Mouse (Mus musculus): Measurements from ENCODE around the gene Arnt2. TPM values are rescaled to one million over a fixed set of nuclear protein-coding genes. Genes with fewer than 3 reads are reported as not detected.

The Arnt2 gene
- polyA plus RNA-seq, 1 experiment from 2014 or later: 30.1 TPM

- peaks cover 6% of the 10 kb centered on the region; the same call in 1 of the 2 replicates for H3K4me1 ChIP-seq (replicated peaks)
- no peaks in the 10 kb centered on the region for H3K27me3 ChIP-seq (ENCODE audit: insufficient read depth, poor library complexity, severe bottlenecking)
- peaks cover 38% of the 10 kb centered on the region for H3K36me3 ChIP-seq
- H3K27ac ChIP-seq: no peak overlapping the region
- no peak for DNase-seq (ENCODE audit: low spot score)
- WGBS: 84% methylated on average over 2 of the region's 2 CpGs
- no peaks in the 10 kb centered on the region for H3K9me3 ChIP-seq
- H3K4me3 ChIP-seq: no peak overlapping the region
Measured at GRCm38 (mm10) chr7:84246093-84246492, 163.9 kb downstream of the Arnt2 start.

GRCm38 (mm10) chr7:84240406-84240805 lies 169.6 kb downstream of the Arnt2 start:
- Histone ChIP-seq H3K9me3 (no peaks in the 10 kb centered on the region), H3K4me3 (no peak overlapping the region), H3K4me1 (replicated peaks) (no peaks in the 10 kb centered on the region), H3K27me3 (ENCODE audit: insufficient read depth, poor library complexity, severe bottlenecking) (no peaks in the 10 kb centered on the region), H3K36me3 (no peaks in the 10 kb centered on the region), H3K27ac (no peak overlapping the region)
- no peak for DNase-seq (ENCODE audit: low spot score)
- WGBS: 86% methylated on average over 3 of the region's 3 CpGs

- DNase-seq (ENCODE audit: low spot score): no peak
- H3K36me3 ChIP-seq: no peaks in the 10 kb centered on the region
- no peak overlapping the region; the same call in 1 of the 2 replicates for H3K27ac ChIP-seq
- no peaks in the 10 kb centered on the region for H3K27me3 ChIP-seq (ENCODE audit: insufficient read depth, poor library complexity, severe bottlenecking)
- no peak overlapping the region for H3K4me3 ChIP-seq
- no peaks in the 10 kb centered on the region for H3K9me3 ChIP-seq
- 67% methylated on average over 4 of the region's 4 CpGs for WGBS
- H3K4me1 ChIP-seq (replicated peaks): no peaks in the 10 kb centered on the region
Measured at GRCm38 (mm10) chr7:84237655-84238054, 172.3 kb downstream of the Arnt2 start.

GRCm38 (mm10) chr7:84231396-84231795 lies 178.6 kb downstream of the Arnt2 start:
- H3K4me3 ChIP-seq: no peak overlapping the region
- no peaks in the 10 kb centered on the region for H3K9me3 ChIP-seq
- 70% methylated on average over 4 of the region's 4 CpGs for WGBS
- DNase-seq (ENCODE audit: low spot score): no peak
- H3K27me3 ChIP-seq (ENCODE audit: insufficient read depth, poor library complexity, severe bottlenecking): no peaks in the 10 kb centered on the region
- no peaks in the 10 kb centered on the region for H3K36me3 ChIP-seq
- H3K27ac ChIP-seq: no peak overlapping the region
- H3K4me1 ChIP-seq (replicated peaks): no peaks in the 10 kb centered on the region

- no peaks in the 10 kb centered on the region for H3K27me3 ChIP-seq (ENCODE audit: insufficient read depth, poor library complexity, severe bottlenecking)
- H3K9me3 ChIP-seq: no peaks in the 10 kb centered on the region
- DNase-seq (ENCODE audit: low spot score): no peak
- no peaks in the 10 kb centered on the region for H3K36me3 ChIP-seq
- no peak overlapping the region for H3K4me3 ChIP-seq
- WGBS: 81% methylated on average over 1 of the region's 1 CpGs
- no peak overlapping the region for H3K27ac ChIP-seq
- no peaks in the 10 kb centered on the region for H3K4me1 ChIP-seq (replicated peaks)
Measured at GRCm38 (mm10) chr7:84227652-84228051, 182.3 kb downstream of the Arnt2 start.

- no peak overlapping the region for H3K4me3 ChIP-seq
- WGBS: 87% methylated on average over 3 of the region's 3 CpGs
- H3K27ac ChIP-seq: no peak overlapping the region
- DNase-seq (ENCODE audit: low spot score): no peak
- H3K4me1 ChIP-seq (replicated peaks): no peaks in the 10 kb centered on the region
- no peaks in the 10 kb centered on the region for H3K36me3 ChIP-seq
- no peaks in the 10 kb centered on the region for H3K9me3 ChIP-seq
- no peaks in the 10 kb centered on the region for H3K27me3 ChIP-seq (ENCODE audit: insufficient read depth, poor library complexity, severe bottlenecking)
Measured at GRCm38 (mm10) chr7:84226909-84227308, 183.1 kb downstream of the Arnt2 start.

GRCm38 (mm10) chr7:84212112-84212511 lies 197.9 kb downstream of the Arnt2 start:
- no peaks in the 10 kb centered on the region for H3K27me3 ChIP-seq (ENCODE audit: insufficient read depth, poor library complexity, severe bottlenecking)
- 67% methylated on average over 1 of the region's 1 CpGs for WGBS

GRCm38 (mm10) chr7:84210585-84211291 lies 199.2 kb downstream of the Arnt2 start:
- Histone ChIP-seq H3K36me3 (no peaks in the 10 kb centered on the region), H3K27me3 (ENCODE audit: insufficient read depth, poor library complexity, severe bottlenecking) (no peaks in the 10 kb centered on the region), H3K27ac (no peak overlapping the region), H3K4me1 (replicated peaks) (peaks cover 12% of the 10 kb centered on the region; the same call in 1 of the 2 replicates), H3K9me3 (no peaks in the 10 kb centered on the region), H3K4me3 (no peak overlapping the region)
- no peak for DNase-seq (ENCODE audit: low spot score)
- 83% methylated on average over 10 of the region's 10 CpGs for WGBS

More at GRCm38 (mm10) chr7:84212112-84212511, 197.9 kb downstream of the Arnt2 start:
- DNase-seq (ENCODE audit: low spot score): no peak
- no peaks in the 10 kb centered on the region for H3K36me3 ChIP-seq
- peaks cover 12% of the 10 kb centered on the region; the same call in 1 of the 2 replicates for H3K4me1 ChIP-seq (replicated peaks)
- no peak overlapping the region for H3K27ac ChIP-seq
- no peak overlapping the region for H3K4me3 ChIP-seq
- H3K9me3 ChIP-seq: no peaks in the 10 kb centered on the region

- no peaks in the 10 kb centered on the region for H3K36me3 ChIP-seq
- no peaks in the 10 kb centered on the region; the same call in 1 of the 2 replicates for H3K27me3 ChIP-seq (ENCODE audit: insufficient read depth, poor library complexity, severe bottlenecking)
- no peaks in the 10 kb centered on the region for H3K9me3 ChIP-seq
- H3K4me3 ChIP-seq: no peak overlapping the region
- DNase-seq (ENCODE audit: low spot score): no peak
- H3K4me1 ChIP-seq (replicated peaks): no peaks in the 10 kb centered on the region
- no peak overlapping the region for H3K27ac ChIP-seq
- WGBS: 89% methylated on average over 3 of the region's 3 CpGs
Measured at GRCm38 (mm10) chr7:84203981-84204380, 206.0 kb downstream of the Arnt2 start.

- Histone ChIP-seq H3K9me3 (no peaks in the 10 kb centered on the region), H3K36me3 (no peaks in the 10 kb centered on the region), H3K4me1 (replicated peaks) (no peaks in the 10 kb centered on the region), H3K4me3 (no peak overlapping the region), H3K27me3 (ENCODE audit: insufficient read depth, poor library complexity, severe bottlenecking) (no peaks in the 10 kb centered on the region; the same call in 1 of the 2 replicates), H3K27ac (no peak overlapping the region)
- DNase-seq (ENCODE audit: low spot score): no peak
- WGBS: 89% methylated on average over 13 of the region's 13 CpGs
Measured at GRCm38 (mm10) chr7:84201151-84202068, 208.6 kb downstream of the Arnt2 start.

- Histone ChIP-seq H3K4me3 (no peak overlapping the region), H3K36me3 (no peaks in the 10 kb centered on the region), H3K4me1 (replicated peaks) (no peaks in the 10 kb centered on the region), H3K9me3 (no peaks in the 10 kb centered on the region), H3K27me3 (ENCODE audit: insufficient read depth, poor library complexity, severe bottlenecking) (no peaks in the 10 kb centered on the region; the same call in 1 of the 2 replicates), H3K27ac (no peak overlapping the region)
- DNase-seq (ENCODE audit: low spot score): no peak
- 80% methylated on average over 6 of the region's 6 CpGs for WGBS
Measured at GRCm38 (mm10) chr7:84197208-84197860, 212.6 kb downstream of the Arnt2 start.

All from hindbrain, embryonic 10.5 days (tissue).